Mouse (Mus musculus) liver, embryonic 14.5 days (tissue): Measurements from ENCODE around the gene Gpc6.

Experiments
- CTCF ChIP-seq: IDR thresholded peaks from 2 replicates; pipeline ENCODE4 v1.5.1; 2016; ENCODE audit warnings: antibody characterized with exemption, low read depth, control low read depth
- EP300 ChIP-seq: IDR thresholded peaks from 2 replicates; pipeline ENCODE4 v1.6.1; 2016; ENCODE audit warnings: antibody characterized with exemption, low read depth

DNA sequence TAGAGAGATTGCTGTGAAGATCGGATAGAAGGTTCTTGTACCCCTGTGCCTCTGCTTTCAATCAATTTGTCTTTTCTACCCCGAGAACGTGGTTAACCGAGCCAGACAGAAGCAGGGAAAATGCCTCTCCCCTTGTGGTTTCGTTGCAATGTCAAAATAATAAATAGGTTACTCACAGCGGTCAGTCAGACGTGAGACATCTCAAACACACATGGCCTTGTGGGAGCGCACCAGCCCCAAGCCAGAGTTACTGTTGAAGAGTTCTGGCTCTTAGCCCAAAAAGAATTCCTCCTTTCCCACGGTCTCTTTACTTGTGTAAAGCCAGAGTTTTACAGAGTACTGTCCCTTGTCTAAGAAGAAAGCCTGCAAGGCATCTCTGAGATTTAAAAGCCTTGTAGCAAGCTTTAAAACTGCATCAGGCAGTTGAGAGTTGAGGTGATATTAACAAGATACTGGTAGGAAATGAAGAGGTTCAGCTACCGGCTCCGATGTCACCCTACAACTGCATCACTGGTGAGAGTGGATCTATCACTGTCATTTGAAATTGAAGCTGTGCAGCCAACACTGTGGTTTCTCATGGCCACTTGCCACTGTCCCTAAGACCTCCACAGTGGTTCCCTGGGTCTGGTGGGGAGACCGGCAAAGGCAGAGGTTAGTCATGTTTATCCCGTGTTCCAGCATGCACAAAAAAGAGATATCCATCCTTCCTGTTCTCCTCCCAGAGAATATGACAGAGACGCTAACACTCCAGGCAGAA lies 916.9 kb downstream of the Gpc6 start:
- no peak for TF ChIP-seq CTCF
- no peak for TF ChIP-seq EP300
